Mouse (Mus musculus): ENCODE measurements around the gene G3bp2. TPM values are rescaled to one million over a fixed set of nuclear protein-coding genes. Genes with fewer than 3 reads are reported as not detected.
"Not testable (repeated sequence)": the region's sequence is repeated elsewhere in the genome, so short reads cannot be mapped to it uniquely, and the experiment has no call there.

Gene G3bp2
- total RNA-seq (2021) = 100 to 1,000 TPM; 177 to 178 TPM

DNA sequence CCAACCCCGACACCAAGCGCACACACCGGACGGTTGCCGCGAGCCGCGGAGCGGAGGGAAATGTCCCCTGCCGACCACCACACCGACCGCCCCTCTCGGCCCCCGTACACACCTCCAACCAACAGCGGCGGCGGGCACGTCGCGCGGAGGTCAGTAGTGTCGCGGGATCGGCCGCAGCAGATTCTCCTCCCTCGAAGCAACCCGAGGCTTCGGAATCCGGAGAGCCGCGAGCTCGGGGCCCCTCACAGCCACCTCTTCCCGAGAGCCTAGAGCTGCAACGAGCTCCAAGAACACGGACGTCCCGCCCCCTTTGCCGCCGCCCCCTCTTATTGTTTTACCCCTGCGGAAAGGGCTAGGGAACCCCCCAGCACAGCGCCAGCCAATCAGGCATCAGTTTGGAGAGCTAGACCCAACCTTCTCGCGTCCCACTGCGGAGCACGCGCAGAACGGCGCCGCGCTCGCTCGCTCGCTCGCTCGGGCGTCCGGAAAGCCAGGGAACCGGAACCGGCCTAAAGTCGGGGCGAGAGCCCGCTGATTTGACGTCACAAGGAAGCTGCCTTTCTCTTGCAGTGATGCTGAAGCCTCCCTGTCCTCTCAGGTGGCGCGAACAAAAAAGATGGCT is at the start of gene G3bp2:
Gene G3bp2, minus strand, starts transcription at position 303 of the 622 bp plus-strand sequence.
- DNase-seq (ENCODE audit: extremely low spot score in 1 of 2, low spot score in 2 of 2) = peak; percentile 95 to 99
- intact Hi-C loops (cut with DNase I) = loop anchor here (10.0 kb wide), 1 partner anchor 51 kb away; the partner anchor contains the start of gene Uso1

DNA sequence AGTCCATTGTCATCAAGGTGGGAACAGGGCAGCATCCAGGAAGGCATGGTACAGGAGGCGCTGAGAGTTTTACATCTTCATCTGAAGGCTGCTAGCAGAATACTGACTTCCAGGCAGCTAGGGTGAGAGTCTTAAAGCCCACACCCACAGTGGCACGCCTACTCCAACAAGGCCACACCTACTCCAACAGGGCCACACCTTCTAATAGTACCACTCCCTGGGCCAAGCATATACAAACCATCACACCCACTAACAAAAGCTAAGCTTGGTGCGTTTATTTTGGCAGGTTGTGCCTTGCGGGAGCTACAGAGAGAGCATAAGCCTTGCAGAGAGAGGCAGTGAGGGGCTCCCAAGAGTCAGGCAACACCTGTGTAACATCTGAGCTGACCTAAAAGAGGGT is 49.5 kb upstream of the G3bp2 start:
- intact Hi-C loops (cut with DNase I) = loop anchor here (10.0 kb wide), 1 partner anchor 48 kb away; the partner anchor contains the start of gene G3bp2
- DNase-seq (ENCODE audit: extremely low spot score in 1 of 2, low spot score in 2 of 2) = not testable (repeated sequence)

DNA sequence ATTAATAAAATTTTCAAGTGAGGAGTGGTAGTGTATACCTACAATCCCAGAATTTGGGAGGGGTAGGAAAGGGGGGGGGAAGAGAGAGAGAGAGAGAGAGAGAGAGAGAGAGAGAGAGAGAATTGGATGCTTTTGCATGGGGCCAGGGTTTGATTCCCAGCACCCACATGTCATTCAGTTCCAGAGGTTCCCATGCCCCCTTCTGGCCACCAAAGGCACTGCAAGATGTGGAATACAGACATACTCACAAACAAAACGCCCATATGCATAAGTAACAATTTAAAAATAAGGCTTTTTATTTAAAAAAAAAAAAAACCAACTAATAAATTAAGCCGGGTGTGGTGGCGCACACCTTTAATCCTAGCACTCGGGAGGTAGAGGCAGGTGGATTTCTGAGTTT is 48.6 kb upstream of the G3bp2 start:
- intact Hi-C loops (cut with DNase I) = loop anchor here (10.0 kb wide), 1 partner anchor 47 kb away; the partner anchor contains the start of gene G3bp2
- no peak for DNase-seq (ENCODE audit: extremely low spot score in 1 of 2, low spot score in 2 of 2)

DNA sequence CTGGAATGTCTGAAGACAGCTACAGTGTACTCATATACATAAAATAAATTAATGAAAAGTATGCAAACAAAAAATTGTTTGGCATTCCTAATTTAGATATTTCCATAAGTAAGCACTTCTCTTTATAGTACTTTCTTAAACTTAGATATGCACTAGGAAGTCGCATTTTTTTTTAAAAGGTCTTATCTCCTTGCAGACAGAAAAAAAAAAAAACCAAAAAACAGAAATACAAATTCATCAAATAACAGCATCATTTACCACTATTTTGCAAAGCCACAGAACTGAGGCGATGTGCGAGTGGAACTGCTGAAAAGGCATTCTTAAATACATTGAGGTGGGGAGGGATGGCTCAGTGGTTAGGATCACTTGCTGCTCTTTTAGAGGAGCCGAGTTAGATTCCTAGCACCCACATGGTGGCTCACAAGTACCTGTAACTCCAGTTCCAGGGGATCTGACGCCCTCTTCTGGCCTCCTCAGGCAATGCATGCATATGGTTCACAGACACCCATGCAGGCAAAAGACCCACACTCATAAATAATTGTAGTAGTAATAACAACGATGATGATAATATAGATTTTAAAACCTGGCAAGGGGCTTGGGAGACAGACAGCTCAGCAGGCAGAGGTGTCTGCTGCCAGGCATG is 46.6 kb upstream of the G3bp2 start:
- intact Hi-C loops (cut with DNase I) = loop anchor here (10.0 kb wide), 1 partner anchor 45 kb away; the partner anchor contains the start of gene G3bp2

DNA sequence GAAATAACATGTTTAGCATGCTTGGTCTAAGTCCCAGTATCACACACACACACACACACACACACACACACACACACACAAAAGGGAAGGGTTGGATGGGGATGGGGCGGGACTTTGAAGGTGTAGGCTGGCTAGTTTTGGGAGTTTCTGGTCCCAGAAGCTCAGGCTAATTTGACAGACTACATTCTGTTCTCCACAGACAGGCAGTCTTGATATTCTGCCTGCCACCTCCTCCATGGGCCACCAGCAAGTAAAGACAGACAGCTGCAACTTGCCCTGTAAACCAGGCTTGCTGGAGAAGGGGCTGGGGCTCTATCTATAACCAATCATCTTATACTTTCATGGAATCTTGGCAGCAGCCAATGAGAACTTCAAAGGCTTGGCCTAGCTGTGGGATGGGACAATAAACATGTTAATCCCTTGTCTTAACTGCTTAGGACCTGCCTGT is 45.8 kb upstream of the G3bp2 start:
- no peak for DNase-seq (ENCODE audit: extremely low spot score in 1 of 2, low spot score in 2 of 2)
- intact Hi-C loops (cut with DNase I) = no loop called here

More for the DNA sequence above, 46.6 kb upstream of the G3bp2 start:
- DNase-seq (ENCODE audit: extremely low spot score in 1 of 2, low spot score in 2 of 2) = no peak

DNA sequence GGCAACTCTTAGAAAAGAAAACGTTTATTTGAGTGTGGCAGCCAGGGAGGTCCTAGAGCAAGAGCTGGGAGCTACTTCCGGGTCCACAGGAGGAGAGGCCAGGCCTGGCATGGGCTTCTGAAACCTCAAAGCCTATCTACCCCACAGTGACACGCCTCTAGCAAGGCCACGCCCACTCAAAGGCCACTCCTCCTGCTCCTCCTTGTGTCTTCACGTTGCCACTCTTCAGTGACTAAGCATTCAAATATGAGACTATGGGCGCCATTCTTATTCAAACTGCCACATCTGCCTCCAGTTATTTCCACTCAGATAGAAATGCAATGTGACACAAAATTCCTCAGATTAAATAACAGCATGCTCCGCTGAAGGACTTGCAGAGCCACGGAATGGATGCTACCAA is 45.1 kb upstream of the G3bp2 start:
- DNase-seq (ENCODE audit: extremely low spot score in 1 of 2, low spot score in 2 of 2) = peak in 1 of 2 experiments; percentile 70
- intact Hi-C loops (cut with DNase I) = no loop called here

GRCm38 (mm10) chr5:92127751-92128150 is 44.2 kb upstream of the G3bp2 start:
- intact Hi-C loops (cut with DNase I) = no loop called here
- DNase-seq (ENCODE audit: extremely low spot score in 1 of 2, low spot score in 2 of 2) = no peak

DNA sequence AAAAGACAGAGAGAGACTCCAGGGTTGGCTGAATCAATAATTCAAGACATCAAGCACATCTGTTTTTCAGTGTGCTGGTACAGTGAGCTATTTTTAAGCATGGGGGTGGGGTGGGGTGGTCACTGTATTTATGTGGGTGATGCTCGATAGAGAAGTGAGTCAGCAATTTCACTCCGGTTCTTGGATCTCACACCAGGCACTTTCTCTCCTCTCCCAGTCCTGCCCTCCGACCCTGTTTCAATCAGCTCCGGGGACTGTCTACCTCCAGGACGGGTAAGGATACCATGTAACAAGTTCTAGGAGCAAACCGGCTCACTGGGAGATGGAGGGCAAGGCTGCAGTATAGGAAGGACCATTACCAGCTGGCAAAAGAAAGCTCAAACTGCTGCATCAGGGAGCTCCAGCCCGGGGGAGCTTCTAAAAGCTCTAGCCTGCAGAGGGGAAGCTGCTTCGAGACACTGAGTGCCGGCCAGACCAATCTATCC is 43.7 kb upstream of the G3bp2 start:
- intact Hi-C loops (cut with DNase I) = no loop called here

DNA sequence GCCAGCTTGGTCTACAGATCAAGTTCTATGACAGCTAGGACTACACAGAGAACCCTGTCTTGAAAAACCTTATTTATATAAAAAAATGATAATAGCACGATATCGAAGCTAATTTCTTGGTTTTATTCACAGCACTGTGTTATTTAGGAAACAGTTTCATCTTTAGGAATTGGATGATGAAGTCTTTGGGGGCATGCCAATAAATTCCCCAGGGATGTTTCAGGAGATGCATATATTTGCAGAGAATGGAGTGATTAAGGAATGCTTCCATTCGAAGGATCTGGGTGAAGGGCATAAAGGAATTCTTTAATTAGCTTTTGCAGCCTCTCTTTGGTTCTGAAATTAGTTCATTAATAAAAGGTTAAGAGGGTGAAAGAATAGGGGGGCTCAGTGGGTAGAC is 41.9 kb upstream of the G3bp2 start:
- DNase-seq (ENCODE audit: extremely low spot score in 1 of 2, low spot score in 2 of 2) = no peak
- intact Hi-C loops (cut with DNase I) = no loop called here

More for the DNA sequence above, 43.7 kb upstream of the G3bp2 start:
- no peak for DNase-seq (ENCODE audit: extremely low spot score in 1 of 2, low spot score in 2 of 2)

GRCm38 (mm10) chr5:92121636-92122035 is 38.1 kb upstream of the G3bp2 start:
- DNase-seq (ENCODE audit: extremely low spot score in 1 of 2, low spot score in 2 of 2) = no peak
- intact Hi-C loops (cut with DNase I) = no loop called here

DNA sequence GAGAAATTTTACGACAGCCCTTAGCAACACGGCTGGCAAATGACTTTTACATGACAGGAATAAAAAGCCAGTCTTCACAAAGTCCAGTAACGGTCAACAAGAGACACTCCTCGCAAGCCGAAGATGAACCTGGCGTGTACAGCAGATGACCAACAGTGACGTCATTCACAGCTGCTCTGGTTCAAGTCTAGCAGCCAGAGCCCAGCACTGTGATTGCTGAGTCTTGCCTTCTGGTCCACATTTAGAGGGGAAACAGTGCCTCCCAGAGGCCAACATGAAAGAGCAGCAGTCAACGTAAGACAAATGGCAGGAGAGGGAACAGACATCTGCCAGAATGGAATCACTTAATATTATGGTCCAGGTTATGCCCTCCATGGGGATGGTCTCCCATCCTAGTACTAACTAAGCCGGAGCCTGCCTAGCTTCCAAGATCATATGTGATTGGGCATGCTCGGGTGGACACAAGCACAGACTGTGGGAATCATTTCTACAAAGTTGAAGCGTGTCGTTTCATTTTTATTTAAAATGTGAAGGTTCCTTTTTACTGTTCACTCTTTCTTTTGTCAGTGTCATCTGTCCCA is 34.4 kb upstream of the G3bp2 start:
- intact Hi-C loops (cut with DNase I) = loop anchor here (10.0 kb wide), 1 partner anchor 153 kb away; the partner anchor contains the start of gene Rchy1
- peak; percentile 47 to 77 for DNase-seq (ENCODE audit: extremely low spot score in 1 of 2, low spot score in 2 of 2)

GRCm38 (mm10) chr5:92114939-92115338 is 31.4 kb upstream of the G3bp2 start:
- no peak for DNase-seq (ENCODE audit: extremely low spot score in 1 of 2, low spot score in 2 of 2)
- intact Hi-C loops (cut with DNase I) = loop anchor here (10.0 kb wide), 1 partner anchor 150 kb away; the partner anchor contains the start of gene Rchy1

DNA sequence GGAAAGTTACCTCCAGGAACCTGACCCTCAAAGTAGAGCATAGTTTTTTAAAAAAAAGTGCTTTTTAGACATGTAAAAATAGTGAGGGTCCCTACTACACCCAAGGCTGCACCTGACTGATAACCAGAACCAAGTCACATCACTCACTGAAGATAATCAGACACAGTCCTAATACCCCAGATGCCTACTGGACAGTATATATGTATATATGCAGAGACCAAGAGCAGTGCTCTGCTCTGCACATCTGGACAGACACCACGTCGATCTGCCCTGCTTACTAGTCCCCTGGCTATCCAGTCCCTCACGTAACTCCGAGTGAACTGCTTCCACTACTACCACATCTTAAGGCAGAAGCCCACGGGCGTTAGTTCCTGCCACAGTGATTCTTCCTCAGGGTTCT is 30.7 kb upstream of the G3bp2 start:
- no peak for DNase-seq (ENCODE audit: extremely low spot score in 1 of 2, low spot score in 2 of 2)
- intact Hi-C loops (cut with DNase I) = loop anchor here (10.0 kb wide), 1 partner anchor 149 kb away; the partner anchor contains the start of gene Rchy1

DNA sequence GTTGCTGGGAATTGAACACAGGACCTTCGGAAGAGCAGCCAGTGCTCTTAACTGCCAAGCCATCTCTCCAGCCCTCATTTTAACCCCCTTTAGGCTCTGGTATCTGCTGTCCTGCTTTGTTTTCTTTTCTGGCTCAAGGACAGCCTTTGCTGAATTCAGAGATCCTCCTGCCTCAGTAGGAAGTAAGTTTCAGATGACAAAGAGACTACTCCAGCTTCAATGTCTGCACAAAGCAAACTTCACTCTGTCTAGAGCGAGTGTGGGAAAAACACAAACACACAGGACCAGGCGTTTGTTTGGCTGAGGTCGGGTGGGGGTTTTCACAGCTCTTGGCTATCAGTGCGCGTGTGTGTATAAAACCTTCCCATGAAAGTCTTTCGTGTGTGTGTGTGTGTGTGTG is 30.0 kb upstream of the G3bp2 start:
- no peak for DNase-seq (ENCODE audit: extremely low spot score in 1 of 2, low spot score in 2 of 2)

DNA sequence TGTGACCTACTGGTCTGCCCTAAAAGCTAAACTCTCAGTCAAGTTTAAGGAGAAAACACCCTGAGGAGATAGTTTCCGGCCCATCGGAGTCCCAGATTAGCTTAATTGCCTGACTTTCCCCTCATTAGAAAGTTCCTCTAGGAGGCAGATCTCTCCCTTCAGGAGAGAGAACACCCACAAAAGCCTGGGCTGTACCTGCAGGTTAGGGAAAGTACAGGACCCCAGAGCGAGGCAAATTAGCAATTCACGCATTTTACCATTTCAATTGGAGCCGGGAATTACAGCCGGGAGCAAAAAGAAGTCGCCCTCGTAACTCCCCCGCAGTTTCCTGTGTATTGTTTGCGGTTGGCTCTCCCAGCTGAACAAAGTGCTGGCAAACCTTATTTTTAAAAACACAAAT is 29.1 kb upstream of the G3bp2 start:
- intact Hi-C loops (cut with DNase I) = loop anchor here (10.0 kb wide), 1 partner anchor 148 kb away; the partner anchor contains the start of gene Rchy1
- no peak for DNase-seq (ENCODE audit: extremely low spot score in 1 of 2, low spot score in 2 of 2)

More for the DNA sequence above, 30.0 kb upstream of the G3bp2 start:
- intact Hi-C loops (cut with DNase I) = loop anchor here (10.0 kb wide), 1 partner anchor 149 kb away; the partner anchor contains the start of gene Rchy1

- no peak for DNase-seq (ENCODE audit: extremely low spot score in 1 of 2, low spot score in 2 of 2)
- intact Hi-C loops (cut with DNase I) = loop anchor here (10.0 kb wide), 1 partner anchor 147 kb away; the partner anchor contains the start of gene Rchy1
Measured at GRCm38 (mm10) chr5:92112175-92112574, 28.7 kb upstream of the G3bp2 start.

DNA sequence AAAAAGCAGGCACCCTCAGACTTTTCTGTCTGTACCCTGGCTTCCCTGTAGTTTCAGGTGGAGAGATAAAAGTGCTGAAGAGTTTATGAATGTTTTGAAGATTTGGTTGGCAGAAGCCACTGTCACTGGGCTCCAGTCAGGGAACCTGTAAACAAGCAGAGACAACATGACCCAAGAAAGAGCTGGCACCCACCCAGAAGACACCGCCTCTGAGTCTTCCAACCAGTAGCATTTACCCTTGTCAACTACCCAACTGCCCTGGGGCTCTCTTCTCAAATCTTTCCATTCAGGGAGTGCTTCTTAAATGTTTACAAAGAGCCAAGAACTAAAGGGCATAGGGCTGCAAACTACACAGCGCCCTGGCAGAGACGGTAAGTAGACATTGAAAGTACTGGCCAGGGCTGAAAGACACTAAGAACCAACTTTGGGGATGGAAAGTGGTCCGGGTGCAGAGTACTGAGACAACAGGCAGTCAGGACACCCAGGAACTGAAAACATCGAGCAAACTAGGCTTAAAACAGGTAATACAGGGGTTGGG is 27.4 kb upstream of the G3bp2 start:
- no peak for DNase-seq (ENCODE audit: extremely low spot score in 1 of 2, low spot score in 2 of 2)
- intact Hi-C loops (cut with DNase I) = loop anchor here (10.0 kb wide), 1 partner anchor 146 kb away; the partner anchor contains the start of gene Rchy1

GRCm38 (mm10) chr5:92107282-92107681 is 23.8 kb upstream of the G3bp2 start:
- intact Hi-C loops (cut with DNase I) = no loop called here
- DNase-seq (ENCODE audit: extremely low spot score in 1 of 2, low spot score in 2 of 2) = no peak
